22 mouse cellular contexts compared by ENCODE assay signal in genomic region chr10:26440720-26441119, GRCm38 (mm10).
"Had no signal": no experiment of that assay in that cellular context is flagged by ENCODE, and none has a peak within 500 bp of the region (broad histone marks: within the 10 kb centered on the region; RNA-seq: fewer than 3 reads in every experiment).

No protein-coding gene starts in this region.

- H3K36me3 ChIP-seq: limb, embryonic 10.5 days; limb, embryonic 13.5 days; midbrain, embryonic 10.5 days; midbrain, embryonic 13.5 days; neural tube, embryonic 13.5 days; stomach, embryonic 15.5 days had no signal

- ATAC-seq: hindbrain, postnatal 0 days; inflammation-experienced regulatory T-cells, adult 6 months; liver, postnatal 0 days; lung, postnatal 0 days; midbrain, embryonic 13.5 days; midbrain, embryonic 16.5 days had no signal

- DNase-seq: kidney, postnatal 25 days; liver; liver, postnatal 0 days; lung, embryonic 14.5 days; lung, postnatal 36 days; retina, postnatal 1 day; right cerebral cortex, postnatal 25 days; spleen, adult 18-20 months; thymus, postnatal 25 days had no signal

- H3K4me3 ChIP-seq: limb, embryonic 10.5 days; limb, embryonic 13.5 days; megakaryocyte, embryonic 14.5 days; midbrain, embryonic 10.5 days; midbrain, embryonic 13.5 days; myocyte; neural tube, embryonic 13.5 days; stomach, embryonic 15.5 days had no signal

- H3K27me3 ChIP-seq: limb, embryonic 13.5 days; megakaryocyte, embryonic 14.5 days; midbrain, embryonic 13.5 days; neural tube, embryonic 13.5 days; stomach, embryonic 15.5 days had no signal

- H3K9me3 ChIP-seq: limb, embryonic 10.5 days; limb, embryonic 13.5 days; megakaryocyte, embryonic 14.5 days; midbrain, embryonic 10.5 days; midbrain, embryonic 13.5 days; neural tube, embryonic 13.5 days; stomach, embryonic 15.5 days had no signal

- H3K4me2 ChIP-seq: limb, embryonic 13.5 days; lung, embryonic 14.5 days; midbrain, embryonic 13.5 days; neural tube, embryonic 13.5 days; stomach, embryonic 15.5 days had no signal

- H3K9ac ChIP-seq: limb, embryonic 13.5 days; liver, embryonic 14.5 days; liver, postnatal 0 days; lung, embryonic 14.5 days; midbrain, embryonic 13.5 days; neural tube, embryonic 13.5 days; stomach, embryonic 15.5 days had no signal

- H3K4me1 ChIP-seq: limb, embryonic 10.5 days; limb, embryonic 13.5 days; megakaryocyte, embryonic 14.5 days; midbrain, embryonic 10.5 days; midbrain, embryonic 13.5 days; neural tube, embryonic 13.5 days; stomach, embryonic 15.5 days had no signal

- H3K27ac ChIP-seq: hindbrain, postnatal 0 days; limb, embryonic 10.5 days; limb, embryonic 13.5 days; liver, embryonic 14.5 days; midbrain, embryonic 10.5 days; midbrain, embryonic 13.5 days; neural tube, embryonic 13.5 days; stomach, embryonic 15.5 days had no signal
